Mouse (Mus musculus): ENCODE measurements at regions not wholly inside any gene's neighbourhood (a gene's known extent, or its start where the extent isn't known, plus 50 kb on each side); places are given as distances from the start of the nearest gene placed in this dataset. TPM values are rescaled to one million over a fixed set of nuclear protein-coding genes. Genes with fewer than 3 reads are reported as not detected.

MicroRNA genes in the stretch of these regions (microRNA counts, 519-probe panel; counts per million panel counts)
- microRNA mmu-miR-206, result not detected

Small RNA genes in the stretch of these regions (microRNA-seq; reads per million reads assigned to microRNA genes)
- gene Mir206, result 23.9 reads per million, percentile 35 among the genes with 10 or more reads in this experiment

Measured in midbrain, embryonic 12.5 days (tissue).